Mouse (Mus musculus) thymus, adult 2 months (tissue): ENCODE results near the gene Prg2.

Experiments
- CTCF ChIP-seq: fragments of 200-500 bp; IDR thresholded peaks from 2 replicates; pipeline ENCODE4 v1.5.1; 2012; ENCODE audit warnings: mild to moderate bottlenecking, control low read depth, low read length, moderate library complexity, borderline replicate concordance; ENCODE audit not compliant: control insufficient read depth, poor library complexity, insufficient read depth; ENCODE audit errors: extremely low read depth
- POLR2A ChIP-seq: fragments of 200-500 bp; IDR thresholded peaks from 2 replicates; pipeline ENCODE4 v1.6.1; 2012; ENCODE audit warnings: mild to moderate bottlenecking, low read length, control low read depth, moderate library complexity; ENCODE audit not compliant: control insufficient read depth, poor library complexity, insufficient read depth; ENCODE audit errors: extremely low read depth

DNA sequence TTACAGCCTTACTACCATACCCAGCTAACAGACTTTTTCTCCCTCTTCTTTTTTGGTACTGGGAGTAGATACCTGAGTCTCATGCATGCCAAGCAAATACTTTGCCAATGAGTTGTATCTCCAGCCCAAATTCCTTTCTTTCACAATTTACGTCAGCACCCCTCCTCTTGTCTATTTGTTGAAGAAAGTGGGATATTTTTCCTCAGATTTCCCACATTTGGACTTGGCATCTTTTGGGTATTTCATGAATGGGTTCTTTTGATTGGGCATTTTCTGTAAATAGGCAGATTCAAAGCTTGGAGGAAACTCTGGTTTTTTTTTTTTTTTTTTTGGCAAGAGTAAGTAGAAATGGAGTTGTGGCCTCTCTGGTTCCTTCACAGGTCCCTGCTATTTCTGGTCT lies 28.0 kb upstream of the Prg2 start:
- no peak for TF ChIP-seq POLR2A
- no peak for TF ChIP-seq CTCF
